In the genomic region with DNA sequence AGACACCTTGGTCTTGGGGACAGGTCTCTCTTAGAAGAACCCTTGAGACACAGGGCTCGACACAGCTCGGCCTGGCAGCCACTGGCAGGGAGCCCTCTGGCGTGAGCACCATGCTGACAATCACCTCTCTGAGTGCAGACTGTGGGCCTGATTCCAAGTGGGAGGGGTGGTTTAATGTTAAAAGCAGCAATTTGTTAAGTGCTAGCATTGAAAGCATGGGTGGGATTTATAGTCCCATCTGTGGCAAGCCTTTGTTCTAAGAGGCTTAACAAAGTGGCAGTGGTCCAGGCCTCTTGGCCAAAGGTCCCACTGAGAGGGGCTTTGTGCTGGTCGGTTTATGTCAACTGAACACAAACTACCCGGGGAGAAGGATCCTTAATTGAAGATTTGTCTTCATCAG, we compare ENCODE assay signal across 10 mouse cellular contexts. TPM values are rescaled to one million over a fixed set of nuclear protein-coding genes. Genes with fewer than 3 reads are reported as not detected.
A peak's percentile ranks its signal among the peaks of the same experiment; 100 is the strongest.
DNase-seq lines count a peak whose midpoint lies in the region; ATAC-seq and TF ChIP-seq lines count a peak whose summit lies in the region.
"Had no signal": no experiment of that assay in that cellular context is flagged by ENCODE, and none has a peak within 500 bp of the region (broad histone marks: within the 10 kb centered on the region; RNA-seq: fewer than 3 reads in every experiment).

No protein-coding gene starts in this region.

- no peak for ATAC-seq in intestine, postnatal 0 days
- no peak for ATAC-seq in megakaryocyte progenitor cell, adult 5-6 weeks (replicated peaks; ENCODE audit: poor library complexity)
- ATAC-seq: liver, postnatal 0 days had no signal

- no peak overlapping the region for H3K4me3 ChIP-seq in intestine, postnatal 0 days (ENCODE audit: low read depth, low read length)

- 60% methylated on average over 5 of the region's 5 CpGs for WGBS in intestine, postnatal 0 days

- H3K4me1 ChIP-seq in intestine, postnatal 0 days (replicated peaks; ENCODE audit: control insufficient read depth, insufficient read depth, low read length): no peaks in the 10 kb centered on the region

- no peaks in the 10 kb centered on the region for H3K27me3 ChIP-seq in intestine, postnatal 0 days (replicated peaks; ENCODE audit: control insufficient read depth, insufficient read depth, low read length)

- no peaks in the 10 kb centered on the region for H3K36me3 ChIP-seq in intestine, postnatal 0 days (ENCODE audit: control insufficient read depth, insufficient read depth)

- H3K27ac ChIP-seq in intestine, postnatal 0 days (ENCODE audit: low read depth, low read length): no peak overlapping the region
- H3K27ac ChIP-seq: kidney, postnatal 0 days had no signal

- no peak overlapping the region for H3K4me2 ChIP-seq in intestine, postnatal 0 days (replicated peaks; ENCODE audit: low read depth)

- peak; percentile 32 to 67 for DNase-seq in cerebellum, postnatal 14 days
- DNase-seq in cerebellum, adult 11-12 months: no peak
- DNase-seq in layer of hippocampus, postnatal 10 days (ENCODE audit: low spot score in 2 of 2): peak; percentile 55 to 58
- no peak for DNase-seq in layer of hippocampus, adult 11-12 months (ENCODE audit: low spot score)
- DNase-seq in 3T3-L1 (ENCODE audit: low read depth, low spot score): peak; percentile 11
- peak; percentile 28 for DNase-seq in kidney, postnatal 14 days
- DNase-seq: liver, postnatal 0 days had no signal

- no peak overlapping the region for H3K9ac ChIP-seq in intestine, postnatal 0 days (ENCODE audit: low read depth, low read length)
- H3K9ac ChIP-seq: liver, postnatal 0 days had no signal

- TF ChIP-seq CTCF in intestine, postnatal 0 days (IDR thresholded peaks at IDR 0.05; ENCODE audit: low read depth): no peak

- H3K9me3 ChIP-seq in intestine, postnatal 0 days (ENCODE audit: control insufficient read depth): no peaks in the 10 kb centered on the region

RNA-seq across cellular contexts. Expression of a gene that starts 35.4 kb away (rescaled TPM):
- total RNA-seq in layer of hippocampus, postnatal 10 days (2021): 10 to 100 TPM; 78.7 to 81.4 TPM
- 89.2 and 92.0 TPM in 2 replicates for polyA plus RNA-seq in intestine, postnatal 0 days (2015; fragmentation: Nextera tagmentation; extraction: Ambion mirVana)
- 132 and 143 TPM in 2 replicates for total RNA-seq in megakaryocyte progenitor cell, adult 5-6 weeks (2015)
- total RNA-seq in megakaryocyte progenitor cell, adult 5-6 weeks (2017): 79.5 and 86.6 TPM in 2 replicates

Comparison
In these comparisons a context has a peak if more than half of its experiments do, and no peak if none do; other contexts are left out.
1. DNase-seq: peak in cerebellum, postnatal 14 days (2 of 2), layer of hippocampus, postnatal 10 days (2 of 2), 3T3-L1 (single experiment) and kidney, postnatal 14 days (single experiment); none in cerebellum, adult 11-12 months (single experiment) and layer of hippocampus, adult 11-12 months (single experiment).